Mouse (Mus musculus) liver, embryonic 16.5 days (tissue): Measurements from ENCODE around the gene 6030458C11Rik. TPM values are rescaled to one million over a fixed set of nuclear protein-coding genes. Genes with fewer than 3 reads are reported as not detected.

Experiments
- ATAC-seq: fragments of 200-750 bp; cut with Nextera tagmentation; 2 replicates; pipeline ENCODE4 v1.8.0; 2017; ENCODE audit warnings: low read depth, mild to moderate bottlenecking, moderate number of reproducible peaks, moderate library complexity
- H3K27ac ChIP-seq: fragments of 300-500 bp; sonication (generic); 2 replicates; pipeline ENCODE4 v1.5.1; 2014; ENCODE audit warnings: mild to moderate bottlenecking, low read length
- H3K27me3 ChIP-seq: fragments of 300-500 bp; sonication (generic); 2 replicates; pipeline ENCODE4 v1.6.1; 2014; ENCODE audit warnings: low read depth, low read length, mixed read lengths; ENCODE audit not compliant: control insufficient read depth, insufficient read depth
- H3K36me3 ChIP-seq: fragments of 300-500 bp; sonication (generic); 2 replicates; pipeline ENCODE4 v1.6.1; 2014; ENCODE audit warnings: mild to moderate bottlenecking; ENCODE audit not compliant: control insufficient read depth, insufficient read depth
- H3K4me1 ChIP-seq: fragments of 300-500 bp; sonication (generic); 2 replicates; pipeline ENCODE4 v1.6.1; 2014; ENCODE audit warnings: low read depth, low read length, mixed read lengths; ENCODE audit not compliant: control insufficient read depth
- H3K4me2 ChIP-seq: fragments of 300-500 bp; sonication (generic); 2 replicates; pipeline ENCODE4 v1.6.1; 2014; ENCODE audit warnings: low read depth, low read length, mixed read lengths
- H3K4me3 ChIP-seq: fragments of 300-500 bp; sonication (generic); 2 replicates; pipeline ENCODE4 v1.5.1; 2014; ENCODE audit warnings: low read depth, mild to moderate bottlenecking, low read length
- H3K9ac ChIP-seq: fragments of 300-500 bp; sonication (generic); 2 replicates; pipeline ENCODE4 v1.6.1; 2014; ENCODE audit warnings: low read depth, low read length
- H3K9me3 ChIP-seq: fragments of 300-500 bp; sonication (generic); replicated peaks from 2 replicates; pipeline ENCODE4 v1.6.1; 2016; ENCODE audit warnings: low read length; ENCODE audit not compliant: control insufficient read depth
- WGBS: fragments of 180-500 bp; shearing (Covaris S2); extraction: QIAGEN DNeasy Blood & Tissue Kit; methylation state at CpG from one replicate; pipeline ENCODE4 v1.1.7; 2014; ENCODE audit not compliant: insufficient replicate concordance; 5-methylcytosine and 5-hydroxymethylcytosine counted together
- polyA plus RNA-seq: library from polyadenylated mRNA; unstranded; fragments of >200 nt; fragmentation: Nextera tagmentation; extraction: Ambion mirVana; gene quantifications from 2 replicates; pipeline ENCODE4 v1.2.1, GENCODE M21; 2015

The 6030458C11Rik gene
- polyA plus RNA-seq, 1 experiment from 2014 or later = 25.1 TPM

DNA sequence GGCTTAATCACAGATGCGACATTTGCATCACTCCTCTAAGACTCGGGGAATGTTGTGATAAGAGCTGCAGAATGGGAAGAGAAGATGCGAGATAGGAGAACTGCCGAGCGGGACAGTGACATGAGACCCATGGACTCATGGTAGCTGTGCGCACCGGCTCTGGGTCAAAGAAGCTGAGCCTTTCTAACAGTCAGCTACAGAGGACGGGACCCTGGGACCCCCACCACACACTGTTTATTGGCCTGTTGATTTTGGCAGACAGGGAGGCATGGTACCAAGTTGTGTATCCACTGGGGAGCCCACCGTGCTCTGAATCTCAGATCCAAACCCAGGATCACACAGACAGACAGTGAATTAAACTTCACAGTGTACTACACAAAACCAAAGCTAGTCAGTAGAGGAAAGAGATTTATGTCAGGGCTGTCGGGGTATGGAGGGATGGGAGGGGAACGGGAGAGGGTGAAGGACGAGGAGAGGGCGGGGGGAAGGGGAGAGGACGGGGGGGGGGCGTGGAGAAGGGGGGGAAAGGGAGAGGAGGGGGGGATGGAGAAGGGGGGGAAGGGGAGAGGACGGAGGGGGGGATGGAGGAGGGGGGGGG lies 42.6 kb downstream of the 6030458C11Rik start:
- Histone ChIP-seq H3K9ac (no peak overlapping the region), H3K27me3 (no peaks in the 10 kb centered on the region), H3K4me1 (no peaks in the 10 kb centered on the region), H3K4me3 (no peak overlapping the region), H3K36me3 (no peaks in the 10 kb centered on the region), H3K9me3 (no peaks in the 10 kb centered on the region), H3K27ac (no peak overlapping the region), H3K4me2 (no peak overlapping the region)
- no peak for ATAC-seq
- WGBS = 58% methylated on average over 14 of the region's 16 CpGs

DNA sequence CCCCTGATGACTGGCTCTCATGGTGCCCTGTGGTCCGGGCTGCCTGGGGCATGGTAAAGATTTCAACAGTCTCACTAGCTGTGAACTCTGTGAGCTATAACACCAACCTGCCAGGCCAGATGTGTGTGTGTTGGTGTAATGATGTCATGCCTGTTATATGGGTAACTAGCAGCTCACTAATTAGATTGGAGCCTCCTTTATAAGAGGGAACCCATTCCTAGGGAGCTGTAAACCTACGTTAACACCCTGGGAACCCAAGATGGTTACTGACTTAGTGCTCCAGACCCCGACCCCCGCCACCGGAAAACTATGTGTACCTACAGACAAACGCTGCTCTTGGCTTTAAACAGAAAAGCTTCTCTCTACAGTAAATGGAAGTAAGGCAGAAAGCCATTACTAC lies 43.2 kb downstream of the 6030458C11Rik start:
- ATAC-seq = no peak
- H3K4me1 ChIP-seq = no peaks in the 10 kb centered on the region
- no peak overlapping the region for H3K27ac ChIP-seq
- no peaks in the 10 kb centered on the region for H3K27me3 ChIP-seq
- H3K9ac ChIP-seq = no peak overlapping the region
- no peaks in the 10 kb centered on the region for H3K36me3 ChIP-seq
- 65% methylated on average over 6 of the region's 6 CpGs for WGBS
- no peaks in the 10 kb centered on the region for H3K9me3 ChIP-seq
- no peak overlapping the region for H3K4me3 ChIP-seq
- no peak overlapping the region for H3K4me2 ChIP-seq

DNA sequence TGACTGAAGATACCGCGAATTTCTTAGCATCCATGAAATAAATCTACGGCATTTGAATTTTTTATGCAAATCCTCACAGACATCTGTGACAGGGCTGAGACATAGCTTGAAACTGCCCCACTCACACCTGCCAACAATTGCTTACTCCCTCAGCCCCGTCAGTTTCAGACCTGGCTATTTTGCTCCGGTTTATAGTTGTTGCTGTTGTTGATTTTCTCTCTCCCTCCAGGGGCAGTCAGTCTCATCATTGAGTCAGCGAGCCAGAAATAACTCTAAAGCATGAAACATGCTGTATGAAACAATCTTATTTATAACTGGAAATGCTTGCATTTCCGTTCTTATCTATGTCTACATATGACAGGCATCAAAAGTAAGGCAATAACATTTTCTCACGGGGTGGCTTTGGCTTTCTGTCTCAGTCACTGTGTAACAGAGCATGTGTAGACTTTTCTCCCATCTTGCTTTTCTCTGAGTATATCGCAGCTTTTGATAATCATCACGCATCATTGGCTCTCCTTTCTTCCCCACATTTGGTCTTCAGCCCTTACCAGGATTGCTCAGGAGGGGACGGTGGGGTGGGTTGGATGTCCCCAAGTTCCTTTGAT lies 50.2 kb downstream of the 6030458C11Rik start:
- no peaks in the 10 kb centered on the region for H3K27me3 ChIP-seq
- no peaks in the 10 kb centered on the region for H3K4me1 ChIP-seq
- H3K9ac ChIP-seq = no peak overlapping the region
- no peaks in the 10 kb centered on the region for H3K36me3 ChIP-seq
- no peaks in the 10 kb centered on the region for H3K9me3 ChIP-seq
- no peak overlapping the region for H3K4me3 ChIP-seq
- no peak overlapping the region for H3K27ac ChIP-seq
- WGBS = 52% methylated on average over 11 of the region's 11 CpGs
- H3K4me2 ChIP-seq = no peak overlapping the region
- no peak for ATAC-seq

DNA sequence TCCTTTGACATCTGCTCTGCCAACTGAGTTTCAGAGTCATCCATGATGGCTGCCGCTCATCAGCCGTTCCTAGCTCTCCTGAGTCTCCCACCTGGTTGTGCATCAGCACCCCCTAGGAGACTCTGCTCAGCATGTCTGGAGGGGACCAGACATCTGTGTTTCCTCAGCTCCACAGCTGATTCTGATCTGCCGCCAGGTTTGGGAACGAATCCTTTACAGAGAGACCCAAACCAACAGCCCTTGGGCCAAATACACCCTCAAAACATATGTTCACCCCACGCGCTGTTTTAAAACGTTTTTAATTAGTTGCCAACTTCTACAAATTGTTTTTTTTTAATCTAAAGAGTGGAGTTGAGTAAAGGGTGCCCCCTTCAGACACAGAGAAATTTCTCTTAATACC lies 53.5 kb downstream of the 6030458C11Rik start:
- ATAC-seq = no peak
- Histone ChIP-seq H3K9ac (no peak overlapping the region), H3K27me3 (no peaks in the 10 kb centered on the region), H3K4me1 (no peaks in the 10 kb centered on the region), H3K4me2 (no peak overlapping the region), H3K9me3 (no peaks in the 10 kb centered on the region), H3K4me3 (no peak overlapping the region), H3K27ac (no peak overlapping the region), H3K36me3 (no peaks in the 10 kb centered on the region)
- WGBS = 66% methylated on average over 7 of the region's 7 CpGs

DNA sequence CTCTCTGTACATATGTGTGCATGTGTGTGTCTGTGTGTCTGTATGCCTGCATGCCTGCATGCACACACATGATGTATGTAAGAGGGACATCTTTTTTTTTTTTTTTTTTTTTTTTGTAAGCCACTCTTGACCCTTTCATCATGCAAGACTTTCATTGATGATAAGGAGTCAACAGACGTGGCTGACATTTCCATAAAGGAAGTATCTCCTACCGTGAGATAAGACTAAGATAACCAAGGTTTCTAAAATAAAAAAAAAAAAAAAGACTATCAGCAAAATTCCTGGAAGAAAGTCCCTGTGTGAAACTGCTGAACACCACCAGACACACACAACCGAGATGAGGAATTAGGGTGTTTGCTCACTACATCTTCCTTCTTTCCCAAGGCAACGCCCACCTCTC lies 57.6 kb downstream of the 6030458C11Rik start:
- Histone ChIP-seq H3K27me3 (no peaks in the 10 kb centered on the region), H3K4me2 (no peak overlapping the region), H3K9ac (no peak overlapping the region), H3K27ac (no peak overlapping the region), H3K4me1 (no peaks in the 10 kb centered on the region), H3K36me3 (no peaks in the 10 kb centered on the region), H3K4me3 (no peak overlapping the region), H3K9me3 (no peaks in the 10 kb centered on the region)
- ATAC-seq = no peak
- WGBS = 34% methylated on average over 4 of the region's 4 CpGs

- H3K27ac ChIP-seq = no peak overlapping the region
- 65% methylated on average over 10 of the region's 10 CpGs for WGBS
- H3K4me1 ChIP-seq = no peaks in the 10 kb centered on the region
- H3K9me3 ChIP-seq = no peaks in the 10 kb centered on the region
- no peaks in the 10 kb centered on the region for H3K36me3 ChIP-seq
- no peaks in the 10 kb centered on the region for H3K27me3 ChIP-seq
- H3K4me2 ChIP-seq = no peak overlapping the region
- no peak for ATAC-seq
- H3K4me3 ChIP-seq = no peak overlapping the region
- no peak overlapping the region for H3K9ac ChIP-seq
These were observed 61.3 kb downstream of the 6030458C11Rik start for GRCm38 (mm10) chr15:12763147-12763546.

GRCm38 (mm10) chr15:12762258-12762913 lies 62.1 kb downstream of the 6030458C11Rik start:
- H3K9me3 ChIP-seq = no peaks in the 10 kb centered on the region
- no peak for ATAC-seq
- H3K4me3 ChIP-seq = no peak overlapping the region

DNA sequence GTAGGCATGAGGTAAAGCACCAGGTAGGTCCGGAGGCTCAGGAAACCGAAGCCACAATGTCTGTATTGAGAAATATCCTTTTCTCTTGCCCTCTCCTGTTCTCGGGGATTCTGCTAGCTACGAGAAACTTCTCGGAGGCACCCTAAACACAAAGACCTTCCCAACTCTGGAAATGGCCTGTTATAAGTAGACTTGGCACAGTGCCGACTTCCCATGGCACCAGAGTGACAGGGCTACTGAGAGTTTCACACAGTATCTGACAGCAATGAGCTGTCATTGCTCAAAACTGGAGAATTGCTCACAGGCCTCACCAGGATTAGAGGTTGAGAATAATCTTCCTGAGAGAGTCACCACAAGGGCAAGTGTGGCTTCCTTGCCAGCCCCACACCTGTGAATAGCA lies 63.7 kb downstream of the 6030458C11Rik start:
- Histone ChIP-seq H3K4me3 (no peak overlapping the region), H3K4me2 (no peak overlapping the region), H3K9ac (no peak overlapping the region), H3K9me3 (no peaks in the 10 kb centered on the region), H3K27ac (no peak overlapping the region), H3K27me3 (no peaks in the 10 kb centered on the region), H3K4me1 (no peaks in the 10 kb centered on the region), H3K36me3 (no peaks in the 10 kb centered on the region)
- no peak for ATAC-seq
- 67% methylated on average over 6 of the region's 6 CpGs for WGBS

More at GRCm38 (mm10) chr15:12762258-12762913, 62.1 kb downstream of the 6030458C11Rik start:
- H3K36me3 ChIP-seq = no peaks in the 10 kb centered on the region
- no peaks in the 10 kb centered on the region for H3K4me1 ChIP-seq
- no peak overlapping the region for H3K27ac ChIP-seq
- no peak overlapping the region for H3K9ac ChIP-seq
- 78% methylated on average over 11 of the region's 11 CpGs for WGBS
- no peaks in the 10 kb centered on the region for H3K27me3 ChIP-seq
- H3K4me2 ChIP-seq = no peak overlapping the region

- Histone ChIP-seq H3K36me3 (no peaks in the 10 kb centered on the region), H3K9me3 (no peaks in the 10 kb centered on the region), H3K4me2 (no peak overlapping the region), H3K4me1 (no peaks in the 10 kb centered on the region), H3K9ac (no peak overlapping the region), H3K27me3 (no peaks in the 10 kb centered on the region), H3K27ac (no peak overlapping the region), H3K4me3 (no peak overlapping the region)
- no peak for ATAC-seq
- WGBS = 55% methylated on average over 5 of the region's 5 CpGs
These were observed 66.0 kb downstream of the 6030458C11Rik start for GRCm38 (mm10) chr15:12758461-12758860.
